Mouse (Mus musculus): ENCODE results near the gene Stx8. TPM values are rescaled to one million over a fixed set of nuclear protein-coding genes. Genes with fewer than 3 reads are reported as not detected.

Gene Stx8
- polyA plus RNA-seq, 1 experiment from 2014 or later: 57.5 TPM

DNA sequence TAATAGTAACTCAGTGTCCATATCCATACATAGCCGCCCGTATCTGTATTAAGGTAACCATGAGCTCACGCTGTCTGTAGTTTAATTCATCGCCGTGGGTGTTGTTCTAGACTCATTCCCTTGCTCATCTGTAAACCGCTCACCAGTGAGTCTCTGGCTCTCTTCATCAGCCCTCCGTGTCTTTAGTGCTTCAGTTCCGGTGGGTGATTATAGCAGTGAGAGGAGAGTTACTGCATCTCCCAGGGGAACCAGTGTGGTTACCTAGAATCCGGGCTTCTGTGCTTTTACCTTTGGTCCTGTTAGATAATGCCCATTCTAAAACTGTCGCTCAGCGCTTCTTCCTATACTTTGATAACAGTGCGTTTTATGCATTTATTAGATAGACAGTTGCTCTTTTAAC is 116.8 kb downstream of the Stx8 start:
- no peak overlapping the region for H3K4me3 ChIP-seq
- H3K27me3 ChIP-seq (ENCODE audit: insufficient read depth, poor library complexity, severe bottlenecking): no peaks in the 10 kb centered on the region
- no peak for DNase-seq (ENCODE audit: low spot score)
- 0 out of 2 replicates have a peak, but pooled peaks cover 4% of the 10 kb centered on the region for H3K4me1 ChIP-seq (replicated peaks)
- peaks cover 7% of the 10 kb centered on the region; the same call in 1 of the 2 replicates for H3K9me3 ChIP-seq
- no peak overlapping the region for H3K27ac ChIP-seq
- peaks cover 6% of the 10 kb centered on the region; the same call in 1 of the 2 replicates for H3K36me3 ChIP-seq
- 92% methylated on average over 12 of the region's 12 CpGs for WGBS

DNA sequence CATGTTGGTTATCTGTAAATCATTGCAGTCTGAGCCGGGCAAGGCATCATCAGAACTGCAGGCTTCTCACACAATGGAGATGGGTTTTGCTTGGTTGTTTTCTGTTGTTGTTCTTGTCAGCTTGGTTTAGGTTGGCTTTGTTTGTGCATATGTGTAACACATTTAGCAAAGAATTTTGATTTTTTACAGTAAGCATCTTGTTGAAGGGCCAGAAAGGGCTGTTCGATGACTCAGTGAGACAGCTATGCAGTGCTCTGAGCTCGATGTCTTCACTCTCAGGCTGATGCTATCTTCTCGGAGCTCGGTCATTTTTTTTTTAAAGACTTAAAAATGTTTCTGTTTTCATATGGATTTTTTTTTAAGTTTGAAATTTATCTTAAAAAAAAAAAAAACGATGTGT is 117.6 kb downstream of the Stx8 start:
- peaks cover 7% of the 10 kb centered on the region; the same call in 1 of the 2 replicates for H3K9me3 ChIP-seq
- no peaks in the 10 kb centered on the region for H3K27me3 ChIP-seq (ENCODE audit: insufficient read depth, poor library complexity, severe bottlenecking)
- WGBS: 96% methylated on average over 6 of the region's 6 CpGs
- no peak overlapping the region for H3K4me3 ChIP-seq
- H3K36me3 ChIP-seq: peaks cover 6% of the 10 kb centered on the region; the same call in 1 of the 2 replicates
- no peak for DNase-seq (ENCODE audit: low spot score)
- 0 out of 2 replicates have a peak, but pooled peaks cover 4% of the 10 kb centered on the region for H3K4me1 ChIP-seq (replicated peaks)
- H3K27ac ChIP-seq: no peak overlapping the region

DNA sequence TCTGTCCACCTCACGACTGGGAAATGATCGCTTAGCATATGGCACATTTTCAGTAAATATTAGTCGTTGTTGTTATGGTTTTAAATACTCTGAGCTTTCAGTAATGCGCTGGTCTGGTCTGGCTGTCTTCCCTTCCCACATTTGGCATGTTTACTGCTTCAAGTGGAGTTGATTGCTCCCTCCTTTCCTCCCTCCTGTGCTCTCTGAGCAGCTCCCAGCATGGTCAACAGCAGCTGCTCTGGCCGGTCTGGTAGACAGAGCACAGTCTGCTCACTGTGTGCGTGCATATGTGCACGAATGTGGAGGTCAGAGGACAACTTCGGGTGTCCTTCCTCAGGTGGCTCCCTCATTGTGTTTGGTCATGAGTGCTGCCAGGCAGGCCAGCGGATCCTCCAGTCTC is 120.2 kb downstream of the Stx8 start:
- Histone ChIP-seq H3K4me3 (no peak overlapping the region), H3K27me3 (ENCODE audit: insufficient read depth, poor library complexity, severe bottlenecking) (no peaks in the 10 kb centered on the region), H3K27ac (no peak overlapping the region), H3K36me3 (peaks cover 3% of the 10 kb centered on the region; the same call in 1 of the 2 replicates), H3K4me1 (replicated peaks) (peaks cover 10% of the 10 kb centered on the region), H3K9me3 (peaks cover 5% of the 10 kb centered on the region; the same call in 1 of the 2 replicates)
- 83% methylated on average over 9 of the region's 9 CpGs for WGBS
- no peak for DNase-seq (ENCODE audit: low spot score)

DNA sequence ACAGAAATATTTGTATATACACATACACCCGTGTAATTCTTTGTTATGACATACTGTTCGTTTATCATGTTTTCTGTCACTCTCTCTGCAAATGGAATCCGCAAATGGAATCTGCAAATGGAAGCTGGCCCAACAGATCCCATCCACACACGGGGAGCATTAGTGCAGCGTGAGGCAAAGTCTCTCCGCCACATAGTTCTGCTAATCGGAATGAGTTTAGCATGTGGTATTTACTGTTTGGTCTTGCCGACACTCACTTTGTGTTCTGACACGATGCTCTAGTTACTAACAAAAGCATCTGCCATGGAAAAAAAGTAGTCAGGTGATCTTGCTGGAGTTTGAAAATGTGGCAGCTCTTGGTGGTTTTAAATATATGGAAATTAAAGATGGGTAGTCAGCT is 123.4 kb downstream of the Stx8 start:
- H3K4me3 ChIP-seq: no peak overlapping the region
- no peaks in the 10 kb centered on the region for H3K36me3 ChIP-seq
- no peak for DNase-seq (ENCODE audit: low spot score)
- WGBS: 86% methylated on average over 9 of the region's 9 CpGs
- H3K4me1 ChIP-seq (replicated peaks): peaks cover 10% of the 10 kb centered on the region
- no peaks in the 10 kb centered on the region for H3K27me3 ChIP-seq (ENCODE audit: insufficient read depth, poor library complexity, severe bottlenecking)
- no peak overlapping the region for H3K27ac ChIP-seq
- H3K9me3 ChIP-seq: no peaks in the 10 kb centered on the region

DNA sequence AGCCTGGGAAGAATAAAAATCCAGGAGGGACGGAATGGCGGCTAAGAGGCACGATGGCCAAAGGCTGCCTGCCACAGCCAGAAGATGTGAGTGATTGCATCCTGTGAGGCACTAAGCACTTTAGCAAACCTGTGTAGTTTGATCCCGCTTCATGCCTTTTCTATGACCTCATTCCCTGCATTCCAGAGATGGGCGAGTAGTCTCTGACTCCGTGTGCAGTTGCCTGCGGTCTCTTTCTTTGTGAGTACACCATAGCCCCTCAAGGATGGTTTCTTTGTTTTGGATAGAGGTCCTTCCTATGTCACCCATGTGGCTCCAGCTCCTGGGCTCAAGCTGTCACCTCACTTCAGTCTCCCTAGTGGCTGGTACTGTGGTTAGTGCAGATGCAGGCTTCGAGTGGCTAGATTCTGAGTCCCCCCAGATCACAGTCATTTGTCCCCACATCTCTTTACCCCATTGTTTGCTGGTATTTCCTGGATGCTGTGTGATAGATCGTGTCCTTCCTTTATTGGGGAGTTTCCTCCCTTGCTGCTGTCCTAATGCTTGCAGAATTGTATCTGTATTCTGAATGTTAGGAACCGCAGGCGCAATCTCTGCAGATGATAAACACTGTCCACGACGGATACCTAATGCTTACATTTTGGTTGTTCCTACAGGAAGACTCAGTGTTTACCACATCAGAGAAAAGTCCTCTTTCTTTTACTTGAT is 124.0 kb downstream of the Stx8 start:
- Histone ChIP-seq H3K4me3 (no peak overlapping the region), H3K27me3 (ENCODE audit: insufficient read depth, poor library complexity, severe bottlenecking) (no peaks in the 10 kb centered on the region), H3K4me1 (replicated peaks) (peaks cover 10% of the 10 kb centered on the region), H3K27ac (peak overlapping the region; percentile 46), H3K36me3 (no peaks in the 10 kb centered on the region), H3K9me3 (no peaks in the 10 kb centered on the region)
- WGBS: 62% methylated on average over 13 of the region's 13 CpGs
- peak; percentile 13 for DNase-seq (ENCODE audit: low spot score)

DNA sequence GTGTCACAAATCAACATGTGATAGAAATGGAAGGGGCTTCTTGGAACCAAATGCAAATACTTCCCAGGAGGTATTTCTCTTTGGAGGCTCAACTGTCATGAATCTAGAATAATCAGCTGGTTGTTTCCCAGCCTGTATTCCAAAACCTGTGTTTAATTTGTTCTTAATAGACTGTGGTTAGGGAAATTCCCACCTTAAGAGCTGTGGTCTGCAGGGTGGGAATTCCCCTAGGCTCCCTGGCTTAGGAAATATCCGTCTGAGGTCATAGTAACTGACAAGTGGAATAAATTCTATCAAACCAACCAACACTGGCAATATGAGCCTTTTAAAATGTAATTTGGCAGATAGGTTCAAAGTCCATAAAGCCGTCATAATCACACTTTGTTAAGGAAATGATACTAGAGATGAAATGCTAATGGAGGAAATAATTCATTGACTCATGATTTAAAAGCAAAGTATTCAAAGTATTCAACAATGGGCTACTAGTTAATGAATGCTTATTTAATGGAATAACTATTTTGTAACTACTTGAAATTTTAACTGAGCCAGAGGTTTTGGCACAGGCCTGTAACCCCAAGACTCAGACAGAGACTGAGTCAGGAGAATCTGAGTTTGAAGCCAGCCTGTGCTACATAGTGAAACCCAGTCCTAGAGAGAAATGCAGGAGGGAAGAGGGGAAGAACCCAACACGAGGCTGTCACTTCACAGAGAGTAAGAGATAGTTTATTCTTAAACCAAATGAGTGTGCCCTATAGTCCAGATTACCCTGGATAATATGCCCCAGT is 126.2 kb downstream of the Stx8 start:
- Histone ChIP-seq H3K9me3 (no peaks in the 10 kb centered on the region), H3K4me1 (replicated peaks) (peaks cover 10% of the 10 kb centered on the region), H3K36me3 (no peaks in the 10 kb centered on the region), H3K27me3 (ENCODE audit: insufficient read depth, poor library complexity, severe bottlenecking) (no peaks in the 10 kb centered on the region), H3K4me3 (no peak overlapping the region), H3K27ac (no peak overlapping the region)
- WGBS: 79% methylated on average over 3 of the region's 3 CpGs
- DNase-seq (ENCODE audit: low spot score): no peak

DNA sequence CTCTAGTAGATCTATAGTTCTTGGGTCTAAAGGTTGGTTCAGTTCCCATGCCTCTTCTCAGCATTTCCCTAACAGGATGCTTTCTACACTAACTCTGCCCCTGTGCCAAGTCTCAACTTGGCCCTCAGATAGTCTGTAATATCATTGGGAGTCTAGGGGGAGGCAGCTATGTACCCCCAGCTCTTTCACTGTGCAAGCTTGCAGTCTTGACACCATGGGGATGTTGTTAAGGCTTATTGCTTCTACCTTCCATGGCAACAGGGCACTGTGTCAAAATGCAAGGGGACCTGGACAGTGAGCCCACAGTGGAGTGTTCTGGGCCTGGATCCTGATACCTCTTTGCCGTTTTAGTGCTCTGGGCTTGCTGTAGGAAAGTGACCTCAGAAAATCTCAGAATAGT is 135.6 kb downstream of the Stx8 start:
- no peaks in the 10 kb centered on the region for H3K4me1 ChIP-seq (replicated peaks)
- no peak for DNase-seq (ENCODE audit: low spot score)
- H3K4me3 ChIP-seq: no peak overlapping the region
- H3K27me3 ChIP-seq (ENCODE audit: insufficient read depth, poor library complexity, severe bottlenecking): no peaks in the 10 kb centered on the region
- H3K27ac ChIP-seq: no peak overlapping the region
- H3K36me3 ChIP-seq: no peaks in the 10 kb centered on the region
- no peaks in the 10 kb centered on the region for H3K9me3 ChIP-seq
- 96% methylated on average over 1 of the region's 1 CpGs for WGBS

DNA sequence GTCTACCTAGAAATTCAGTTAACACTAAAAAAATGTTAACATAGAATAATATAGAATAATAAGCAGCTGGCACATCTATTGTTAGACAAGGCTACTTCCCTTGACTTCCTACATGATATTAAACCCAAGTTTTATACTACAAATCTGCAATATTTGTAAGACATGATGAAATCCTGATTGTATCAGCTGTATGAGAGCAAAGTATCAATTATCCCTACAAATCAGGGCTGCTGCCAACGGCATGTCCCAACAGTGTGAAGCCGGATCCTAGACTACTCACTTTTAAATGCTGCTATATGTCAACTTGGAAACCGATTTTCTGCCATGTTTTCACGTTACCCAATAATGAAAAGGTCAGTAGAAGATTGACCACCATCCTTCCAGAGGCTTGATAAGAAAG is 137.5 kb downstream of the Stx8 start:
- 88% methylated on average over 4 of the region's 4 CpGs for WGBS
- H3K27me3 ChIP-seq (ENCODE audit: insufficient read depth, poor library complexity, severe bottlenecking): no peaks in the 10 kb centered on the region
- DNase-seq (ENCODE audit: low spot score): no peak
- H3K36me3 ChIP-seq: no peaks in the 10 kb centered on the region
- no peaks in the 10 kb centered on the region for H3K9me3 ChIP-seq
- no peaks in the 10 kb centered on the region for H3K4me1 ChIP-seq (replicated peaks)
- no peak overlapping the region for H3K4me3 ChIP-seq
- H3K27ac ChIP-seq: no peak overlapping the region

DNA sequence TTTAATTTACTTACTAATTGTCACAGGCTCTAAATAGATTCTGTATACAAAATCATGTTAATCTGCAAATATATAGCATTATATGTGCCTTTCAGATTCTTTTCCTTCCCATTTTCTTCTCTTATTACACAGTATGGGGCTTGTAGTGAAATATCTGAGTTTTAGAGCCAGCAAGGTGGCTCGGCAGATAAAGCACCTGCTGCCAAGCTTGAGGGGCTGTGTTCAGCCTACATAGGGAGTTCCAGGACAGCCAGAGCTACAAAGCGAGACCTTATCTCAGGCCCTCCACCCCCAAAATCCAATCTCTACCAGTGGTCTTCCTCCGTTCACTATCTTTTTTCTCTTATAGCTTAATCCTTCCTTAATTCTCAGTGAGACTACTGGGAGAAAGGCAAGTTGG is 140.1 kb downstream of the Stx8 start:
- Histone ChIP-seq H3K36me3 (no peaks in the 10 kb centered on the region), H3K4me1 (replicated peaks) (no peaks in the 10 kb centered on the region), H3K27ac (no peak overlapping the region), H3K9me3 (no peaks in the 10 kb centered on the region), H3K27me3 (ENCODE audit: insufficient read depth, poor library complexity, severe bottlenecking) (no peaks in the 10 kb centered on the region), H3K4me3 (no peak overlapping the region)
- 92% methylated on average over 3 of the region's 3 CpGs for whole genome bisulfite sequencing
- no peak for DNase-seq (ENCODE audit: low spot score)

DNA sequence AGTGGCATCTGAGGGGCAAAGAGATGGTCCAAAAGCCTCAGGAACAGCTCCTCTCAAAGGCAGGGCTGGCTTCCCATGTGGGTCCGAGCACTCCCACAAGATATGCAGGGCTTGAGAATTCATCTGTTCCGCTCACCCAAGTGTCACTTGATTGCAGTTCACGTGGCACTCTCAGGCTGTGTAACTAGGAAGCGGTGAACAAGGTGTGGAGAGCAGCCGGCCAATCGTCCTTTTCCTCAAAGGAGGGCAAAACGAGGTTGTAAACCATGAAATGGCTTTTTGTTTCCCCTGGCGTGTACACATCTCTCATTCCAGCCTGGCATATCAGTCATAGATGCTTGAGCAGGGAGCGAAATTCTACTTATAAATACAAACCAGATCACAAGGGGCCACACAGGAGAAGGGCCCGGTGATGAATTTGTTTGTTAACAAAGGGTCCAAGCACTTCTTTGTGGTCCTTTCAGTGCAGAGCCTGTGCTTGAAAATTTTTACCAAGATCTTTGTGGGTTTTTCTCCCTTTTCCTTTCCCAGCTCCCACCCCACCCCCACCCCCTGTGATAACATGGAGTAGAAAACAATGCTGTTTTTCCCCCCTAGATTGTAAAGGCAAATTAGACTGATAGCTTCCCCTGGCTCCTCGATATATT is 147.6 kb downstream of the Stx8 start:
- no peak for DNase-seq (ENCODE audit: low spot score)
- Histone ChIP-seq H3K4me3 (no peak overlapping the region), H3K27ac (peak overlapping the region; percentile 75), H3K27me3 (ENCODE audit: insufficient read depth, poor library complexity, severe bottlenecking) (no peaks in the 10 kb centered on the region), H3K4me1 (replicated peaks) (peaks cover 22% of the 10 kb centered on the region), H3K36me3 (no peaks in the 10 kb centered on the region), H3K9me3 (no peaks in the 10 kb centered on the region)
- 37% methylated on average over 11 of the region's 11 CpGs for WGBS

DNA sequence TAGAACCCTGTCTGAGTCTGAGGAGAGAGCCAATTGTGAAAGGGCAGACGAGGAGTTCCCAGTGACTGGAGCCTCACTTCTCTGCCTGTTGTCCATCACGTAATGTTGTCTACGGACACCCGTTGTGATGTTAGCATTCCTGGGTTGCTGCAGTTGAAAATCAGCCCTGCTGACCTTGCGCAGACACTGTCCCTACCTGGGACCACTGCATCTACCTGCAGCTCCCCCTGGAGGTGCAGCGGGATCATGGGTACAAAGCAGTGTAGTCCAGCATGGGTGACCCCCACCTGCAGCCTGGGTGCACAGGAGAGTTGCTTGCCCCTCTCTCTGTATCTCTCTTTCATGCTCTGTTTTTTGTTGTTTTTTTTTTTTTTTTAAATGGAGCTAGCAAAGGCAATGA is 148.2 kb downstream of the Stx8 start:
- Histone ChIP-seq H3K27me3 (ENCODE audit: insufficient read depth, poor library complexity, severe bottlenecking) (no peaks in the 10 kb centered on the region), H3K27ac (peak overlapping the region; percentile 75), H3K36me3 (no peaks in the 10 kb centered on the region), H3K4me3 (no peak overlapping the region), H3K9me3 (no peaks in the 10 kb centered on the region), H3K4me1 (replicated peaks) (peaks cover 26% of the 10 kb centered on the region)
- DNase-seq (ENCODE audit: low spot score): no peak
- 18% methylated on average over 6 of the region's 6 CpGs for WGBS

DNA sequence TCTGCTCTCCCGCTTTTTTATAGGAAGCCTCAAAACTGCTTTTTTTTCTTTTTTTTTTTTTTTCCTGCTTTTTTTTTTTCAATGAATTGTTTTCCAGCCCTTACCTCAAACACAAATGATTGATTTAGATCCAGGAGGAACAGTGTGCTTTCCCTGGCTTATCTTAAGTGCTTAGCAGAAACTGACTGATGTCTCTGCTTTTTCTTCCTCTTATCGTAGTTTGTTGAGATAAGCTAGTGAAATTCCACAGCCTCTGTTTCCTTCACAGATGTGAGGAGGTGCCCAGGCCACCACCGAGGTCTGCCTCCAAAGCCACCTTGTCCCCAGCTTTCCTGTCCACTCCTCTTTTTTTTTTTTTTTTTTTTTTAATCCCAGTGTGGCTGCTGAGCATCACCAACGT is 150.2 kb downstream of the Stx8 start:
- DNase-seq (ENCODE audit: low spot score): no peak
- Histone ChIP-seq H3K4me1 (replicated peaks) (peaks cover 45% of the 10 kb centered on the region), H3K36me3 (no peaks in the 10 kb centered on the region), H3K9me3 (no peaks in the 10 kb centered on the region), H3K4me3 (no peak overlapping the region), H3K27me3 (ENCODE audit: insufficient read depth, poor library complexity, severe bottlenecking) (no peaks in the 10 kb centered on the region), H3K27ac (no peak overlapping the region)
- WGBS: 61% methylated on average over 4 of the region's 4 CpGs

Data from hindbrain, embryonic 10.5 days (tissue).